Mouse (Mus musculus): ENCODE measurements around the gene Sncb. TPM values are rescaled to one million over a fixed set of nuclear protein-coding genes. Genes with fewer than 3 reads are reported as not detected.

Sncb gene
- polyA plus RNA-seq, 1 experiment from 2014 or later, result 25.7 TPM

DNA sequence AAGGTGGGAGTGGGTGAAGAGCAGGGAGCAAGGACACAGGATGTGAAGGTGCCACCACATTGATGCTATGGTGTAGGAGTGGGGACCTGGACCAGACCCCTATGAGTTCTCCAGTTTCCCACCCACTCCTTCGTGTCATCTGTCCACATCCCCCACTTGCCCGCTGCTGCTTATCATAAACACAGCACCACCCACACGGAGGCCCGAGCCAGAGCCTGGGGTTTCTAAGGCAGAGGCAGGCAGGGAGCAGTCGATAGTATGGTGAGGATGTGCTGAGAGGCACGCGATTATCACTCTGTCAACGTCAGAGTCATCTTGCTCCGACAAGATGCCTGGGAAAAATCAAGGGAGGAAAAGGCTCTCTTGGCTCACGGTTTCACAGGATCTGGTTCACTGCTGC, 32.3 kb upstream of the Sncb start:
- no peak for DNase-seq (ENCODE audit: low spot score)
- no peak overlapping the region for H3K4me3 ChIP-seq (ENCODE audit: low read depth, low read length)
- WGBS, result 79% methylated on average over 10 of the region's 10 CpGs
- H3K4me2 ChIP-seq (ENCODE audit: low read length), result no peak overlapping the region
- H3K9me3 ChIP-seq (replicated peaks; ENCODE audit: control insufficient read depth, low read length), result no peaks in the 10 kb centered on the region
- H3K4me1 ChIP-seq (ENCODE audit: control insufficient read depth, insufficient read depth, low read length), result no peaks in the 10 kb centered on the region
- no peaks in the 10 kb centered on the region for H3K36me3 ChIP-seq (ENCODE audit: control insufficient read depth, insufficient read depth, low read length)
- no peak overlapping the region for H3K27ac ChIP-seq (ENCODE audit: low read depth, low read length)
- no peaks in the 10 kb centered on the region for H3K27me3 ChIP-seq (replicated peaks; ENCODE audit: control insufficient read depth, insufficient read depth, low read length)
- H3K9ac ChIP-seq (ENCODE audit: low read length), result no peak overlapping the region
- no peak for ATAC-seq

DNA sequence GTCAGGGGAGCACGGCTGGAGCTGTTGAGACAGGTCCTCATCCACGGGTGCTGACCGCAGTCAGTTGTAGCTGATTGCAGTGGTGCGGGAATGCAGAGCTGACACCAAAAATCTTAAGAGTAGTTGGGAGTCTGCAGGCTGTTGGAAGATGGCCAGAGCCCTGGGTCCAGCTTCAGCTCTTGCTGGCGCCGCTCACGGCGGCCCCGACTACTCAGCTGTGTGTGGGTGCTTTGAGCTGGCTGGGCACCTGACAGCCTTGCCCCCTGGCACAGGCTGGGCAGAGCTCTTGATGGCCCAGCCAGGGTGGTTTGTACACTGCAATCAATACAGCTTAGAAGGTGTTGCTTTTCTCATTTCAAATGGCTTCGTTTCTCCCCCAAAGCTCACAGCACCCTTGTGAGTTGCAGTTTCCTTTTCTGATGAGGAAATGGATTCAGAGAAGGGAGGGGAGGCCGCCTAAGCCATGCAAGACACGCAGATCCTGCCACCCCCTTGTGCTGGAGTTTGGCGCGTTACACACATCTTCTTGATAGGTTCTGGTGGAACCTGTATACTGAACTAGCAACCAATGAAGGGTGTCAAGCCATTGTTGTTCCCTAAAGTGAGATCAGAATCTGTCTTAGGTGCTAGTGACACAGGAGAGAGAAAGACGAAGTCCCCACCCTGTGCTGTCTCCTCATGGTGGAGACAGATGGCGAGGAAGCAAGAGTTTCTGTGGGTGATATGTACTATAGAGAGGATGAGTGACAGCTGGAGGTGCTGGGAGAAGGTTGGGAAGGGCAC, 31.7 kb upstream of the Sncb start:
- H3K27ac ChIP-seq (ENCODE audit: low read depth, low read length), result no peak overlapping the region

DNA sequence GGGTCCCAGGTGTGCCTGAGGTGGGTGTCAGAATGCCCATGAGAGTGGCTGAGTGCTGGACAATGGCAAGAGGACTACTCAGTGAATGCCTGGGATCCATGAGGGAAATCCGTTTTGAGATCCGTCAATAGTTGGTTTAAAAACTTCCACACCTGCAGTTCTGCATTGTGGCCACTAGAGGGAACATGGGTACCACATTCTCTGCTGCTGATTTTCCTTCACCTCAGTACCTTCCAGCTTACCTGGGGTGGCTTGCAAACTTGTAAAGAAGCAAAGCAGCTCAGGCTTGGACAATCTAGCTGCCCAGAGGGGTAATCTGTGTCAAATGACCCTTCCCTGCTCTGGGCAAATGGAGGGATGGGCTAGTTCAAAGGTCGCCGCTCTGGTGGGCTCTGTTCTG, 31.0 kb upstream of the Sncb start:
- ATAC-seq, result 0 out of 2 replicates have a peak, but pooled peaks have one; percentile 23
- WGBS, result 39% methylated on average over 4 of the region's 4 CpGs
- no peaks in the 10 kb centered on the region for H3K27me3 ChIP-seq (replicated peaks; ENCODE audit: control insufficient read depth, insufficient read depth, low read length)

More for the DNA sequence above, 31.7 kb upstream of the Sncb start:
- no peak overlapping the region for H3K4me3 ChIP-seq (ENCODE audit: low read depth, low read length)
- H3K9ac ChIP-seq (ENCODE audit: low read length), result no peak overlapping the region
- DNase-seq (ENCODE audit: low spot score) (no peak), ATAC-seq (no peak)
- no peaks in the 10 kb centered on the region for H3K4me1 ChIP-seq (ENCODE audit: control insufficient read depth, insufficient read depth, low read length)
- no peak overlapping the region for H3K4me2 ChIP-seq (ENCODE audit: low read length)
- H3K27me3 ChIP-seq (replicated peaks; ENCODE audit: control insufficient read depth, insufficient read depth, low read length), result no peaks in the 10 kb centered on the region
- WGBS, result 85% methylated on average over 16 of the region's 16 CpGs
- no peaks in the 10 kb centered on the region for H3K36me3 ChIP-seq (ENCODE audit: control insufficient read depth, insufficient read depth, low read length)
- no peaks in the 10 kb centered on the region for H3K9me3 ChIP-seq (replicated peaks; ENCODE audit: control insufficient read depth, low read length)

GRCm38 (mm10) chr13:54794843-54795242, 28.4 kb upstream of the Sncb start:
- DNase-seq (ENCODE audit: low spot score) (no peak), ATAC-seq (no peak)
- no peak overlapping the region for H3K4me3 ChIP-seq (ENCODE audit: low read depth, low read length)
- 40% methylated on average over 5 of the region's 5 CpGs for WGBS
- H3K9me3 ChIP-seq (replicated peaks; ENCODE audit: control insufficient read depth, low read length), result no peaks in the 10 kb centered on the region
- H3K4me2 ChIP-seq (ENCODE audit: low read length), result no peak overlapping the region
- no peaks in the 10 kb centered on the region for H3K36me3 ChIP-seq (ENCODE audit: control insufficient read depth, insufficient read depth, low read length)
- no peak overlapping the region for H3K27ac ChIP-seq (ENCODE audit: low read depth, low read length)
- H3K9ac ChIP-seq (ENCODE audit: low read length), result no peak overlapping the region
- peaks cover 1% of the 10 kb centered on the region; the same call in 1 of the 2 replicates for H3K4me1 ChIP-seq (ENCODE audit: control insufficient read depth, insufficient read depth, low read length)
- H3K27me3 ChIP-seq (replicated peaks; ENCODE audit: control insufficient read depth, insufficient read depth, low read length), result 0 out of 2 replicates have a peak, but pooled peaks cover 6% of the 10 kb centered on the region

More for the DNA sequence above, 31.0 kb upstream of the Sncb start:
- Histone ChIP-seq H3K4me3 (ENCODE audit: low read depth, low read length) (no peak overlapping the region), H3K9me3 (replicated peaks; ENCODE audit: control insufficient read depth, low read length) (no peaks in the 10 kb centered on the region), H3K27ac (ENCODE audit: low read depth, low read length) (no peak overlapping the region), H3K4me1 (ENCODE audit: control insufficient read depth, insufficient read depth, low read length) (no peaks in the 10 kb centered on the region), H3K4me2 (ENCODE audit: low read length) (no peak overlapping the region), H3K36me3 (ENCODE audit: control insufficient read depth, insufficient read depth, low read length) (no peaks in the 10 kb centered on the region), H3K9ac (ENCODE audit: low read length) (no peak overlapping the region)
- peak; percentile 71 for DNase-seq (ENCODE audit: low spot score)

GRCm38 (mm10) chr13:54794002-54794577, 27.7 kb upstream of the Sncb start:
- whole genome bisulfite sequencing, result 76% methylated on average over 16 of the region's 16 CpGs
- H3K27me3 ChIP-seq (replicated peaks; ENCODE audit: control insufficient read depth, insufficient read depth, low read length), result 0 out of 2 replicates have a peak, but pooled peaks cover 6% of the 10 kb centered on the region

DNA sequence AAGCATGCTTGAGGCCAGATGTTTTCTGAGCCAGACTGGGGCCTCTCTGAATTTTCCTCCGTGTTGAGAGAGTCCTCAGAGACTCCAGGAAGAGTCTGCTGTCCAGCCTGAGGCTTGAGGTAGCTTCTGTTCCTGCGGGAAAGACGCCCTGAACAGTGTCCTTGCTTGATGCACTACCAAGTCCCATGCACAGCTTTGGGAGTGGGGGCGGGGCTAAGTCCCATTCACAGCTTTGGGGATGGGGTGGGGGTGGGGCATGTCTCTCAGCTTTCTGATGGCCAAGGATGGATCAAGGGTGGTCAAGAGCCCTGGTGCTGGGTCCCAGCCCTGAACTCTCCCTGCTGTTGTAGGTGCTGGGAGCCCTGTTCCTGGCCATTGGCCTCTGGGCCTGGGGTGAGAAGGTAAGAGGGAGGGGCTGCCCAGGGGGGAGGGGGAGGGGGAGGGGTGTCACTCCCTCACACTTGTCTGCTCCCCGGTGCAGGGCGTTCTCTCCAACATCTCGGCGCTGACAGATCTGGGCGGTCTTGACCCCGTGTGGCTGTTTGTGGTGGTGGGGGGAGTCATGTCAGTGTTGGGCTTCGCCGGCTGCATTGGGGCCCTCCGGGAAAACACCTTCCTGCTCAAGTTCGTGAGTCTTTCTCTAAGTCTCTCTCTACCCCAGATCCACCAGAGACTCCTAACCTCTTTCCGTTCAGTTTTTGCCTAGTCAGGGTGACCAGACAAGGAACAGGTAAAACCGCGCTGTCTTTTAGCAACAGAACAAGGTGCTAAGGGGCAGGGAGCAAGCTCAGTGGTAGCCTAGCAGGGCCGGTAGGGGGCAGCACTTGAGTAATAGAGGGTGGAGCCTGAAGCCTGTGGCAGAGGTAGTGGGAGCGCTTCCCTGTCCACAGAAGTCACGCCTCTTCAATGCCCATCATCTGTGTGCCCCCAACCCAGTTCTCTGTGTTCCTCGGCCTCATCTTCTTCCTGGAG, 26.1 kb upstream of the Sncb start:
- H3K9ac ChIP-seq (ENCODE audit: low read length), result no peak overlapping the region
- H3K4me1 ChIP-seq (ENCODE audit: control insufficient read depth, insufficient read depth, low read length), result peaks cover 3% of the 10 kb centered on the region; the same call in 1 of the 2 replicates
- no peak overlapping the region for H3K27ac ChIP-seq (ENCODE audit: low read depth, low read length)
- DNase-seq (ENCODE audit: low spot score) (no peak), ATAC-seq (no peak)
- H3K27me3 ChIP-seq (replicated peaks; ENCODE audit: control insufficient read depth, insufficient read depth, low read length), result 0 out of 2 replicates have a peak, but pooled peaks cover 6% of the 10 kb centered on the region
- 20% methylated on average over 21 of the region's 21 CpGs for whole genome bisulfite sequencing
- H3K4me3 ChIP-seq (ENCODE audit: low read depth, low read length), result no peak overlapping the region
- H3K9me3 ChIP-seq (replicated peaks; ENCODE audit: control insufficient read depth, low read length), result no peaks in the 10 kb centered on the region
- H3K4me2 ChIP-seq (ENCODE audit: low read length), result no peak overlapping the region
- H3K36me3 ChIP-seq (ENCODE audit: control insufficient read depth, insufficient read depth, low read length), result no peaks in the 10 kb centered on the region

More at GRCm38 (mm10) chr13:54794002-54794577, 27.7 kb upstream of the Sncb start:
- Histone ChIP-seq H3K36me3 (ENCODE audit: control insufficient read depth, insufficient read depth, low read length) (no peaks in the 10 kb centered on the region), H3K9ac (ENCODE audit: low read length) (no peak overlapping the region), H3K4me3 (ENCODE audit: low read depth, low read length) (no peak overlapping the region), H3K27ac (ENCODE audit: low read depth, low read length) (no peak overlapping the region), H3K4me2 (ENCODE audit: low read length) (no peak overlapping the region), H3K9me3 (replicated peaks; ENCODE audit: control insufficient read depth, low read length) (no peaks in the 10 kb centered on the region), H3K4me1 (ENCODE audit: control insufficient read depth, insufficient read depth, low read length) (peaks cover 3% of the 10 kb centered on the region; the same call in 1 of the 2 replicates)
- DNase-seq (ENCODE audit: low spot score) (no peak), ATAC-seq (no peak)

DNA sequence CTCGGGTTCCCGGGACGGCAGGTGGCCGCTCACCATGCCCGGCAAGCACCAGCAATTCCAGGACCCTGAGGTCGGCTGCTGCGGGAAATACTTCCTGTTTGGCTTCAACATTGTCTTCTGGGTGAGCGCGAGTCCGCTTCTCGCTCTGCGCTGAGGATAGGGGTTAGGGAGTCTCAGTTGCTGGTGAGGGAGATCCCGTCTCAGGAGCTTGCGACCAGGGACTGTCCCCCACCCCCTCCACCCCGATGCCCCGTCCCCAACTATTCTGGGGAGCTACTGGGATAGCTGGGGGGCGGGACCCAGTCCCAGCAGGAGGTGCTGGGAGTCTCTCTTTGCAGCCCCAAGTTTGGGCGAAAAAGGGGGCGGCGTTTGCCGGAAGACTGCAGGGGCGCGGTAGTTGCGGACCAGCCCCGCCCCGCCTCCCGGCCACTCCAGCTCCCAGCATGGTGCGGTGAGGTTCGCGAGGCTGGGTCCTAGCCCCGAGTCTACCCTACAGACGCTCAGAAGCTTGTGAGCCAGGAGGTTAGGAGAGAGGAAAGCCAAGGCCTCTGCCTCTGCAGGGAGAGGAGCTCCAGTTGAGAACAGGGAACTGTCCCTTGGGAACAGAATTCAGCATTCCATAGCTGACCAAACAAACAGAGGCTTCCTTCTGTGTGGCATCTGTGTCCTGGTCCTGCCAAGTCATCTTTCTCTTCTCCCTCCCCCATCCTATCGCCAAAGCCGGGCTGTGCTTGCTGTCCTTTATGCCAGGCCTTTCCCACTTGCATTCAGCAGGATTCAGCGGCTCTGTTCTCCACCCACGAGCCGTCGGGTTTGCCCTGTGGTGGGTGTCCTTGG, 23.4 kb upstream of the Sncb start:
- H3K27me3 ChIP-seq (replicated peaks; ENCODE audit: control insufficient read depth, insufficient read depth, low read length), result 0 out of 2 replicates have a peak, but pooled peaks cover 6% of the 10 kb centered on the region
- H3K36me3 ChIP-seq (ENCODE audit: control insufficient read depth, insufficient read depth, low read length), result no peaks in the 10 kb centered on the region
- H3K9me3 ChIP-seq (replicated peaks; ENCODE audit: control insufficient read depth, low read length), result no peaks in the 10 kb centered on the region
- ATAC-seq (peak; percentile 45), DNase-seq (ENCODE audit: low spot score) (peak; percentile 44)
- 2% methylated on average over 38 of the region's 38 CpGs for WGBS
- peak overlapping the region; percentile 63 for H3K9ac ChIP-seq (ENCODE audit: low read length)
- H3K4me1 ChIP-seq (ENCODE audit: control insufficient read depth, insufficient read depth, low read length), result peaks cover 3% of the 10 kb centered on the region; the same call in 1 of the 2 replicates
- H3K4me3 ChIP-seq (ENCODE audit: low read depth, low read length), result peak overlapping the region; percentile 54
- H3K4me2 ChIP-seq (ENCODE audit: low read length), result peak overlapping the region; percentile 97
- no peak overlapping the region for H3K27ac ChIP-seq (ENCODE audit: low read depth, low read length)
